Mouse (Mus musculus): ENCODE results near the gene Ccdc61.

The Ccdc61 gene

DNA sequence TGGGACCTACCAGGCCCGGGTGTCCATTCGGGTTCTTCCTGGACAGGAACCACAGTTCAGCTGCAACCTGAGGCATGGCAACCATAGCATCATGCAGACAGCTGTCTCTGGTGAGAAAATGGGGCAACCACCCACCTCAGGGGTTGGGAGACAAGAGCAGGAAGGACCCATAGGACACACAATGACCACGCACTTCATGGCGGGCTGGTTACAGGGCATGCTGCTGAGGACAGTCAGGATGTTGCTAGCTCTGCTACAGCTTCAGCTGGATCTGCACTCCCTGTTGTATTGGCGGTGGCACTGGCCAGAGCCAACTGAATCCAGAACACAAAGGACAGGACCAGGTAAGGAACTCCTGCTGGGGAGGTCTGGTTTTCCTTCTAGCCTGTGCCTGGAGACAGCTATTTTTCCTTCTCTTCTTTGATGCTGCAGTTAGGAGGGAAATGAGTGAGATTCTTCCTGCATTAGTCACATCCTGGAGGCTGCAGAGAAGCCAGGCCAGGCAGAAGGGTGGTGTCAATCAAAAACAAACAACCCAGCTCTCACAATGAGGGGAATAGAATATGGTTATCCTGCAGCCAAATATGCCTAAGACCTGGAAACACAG is 51.8 kb downstream of the Ccdc61 start:
- DNase-seq (ENCODE audit: low spot score in 2 of 2), result no peak

DNA sequence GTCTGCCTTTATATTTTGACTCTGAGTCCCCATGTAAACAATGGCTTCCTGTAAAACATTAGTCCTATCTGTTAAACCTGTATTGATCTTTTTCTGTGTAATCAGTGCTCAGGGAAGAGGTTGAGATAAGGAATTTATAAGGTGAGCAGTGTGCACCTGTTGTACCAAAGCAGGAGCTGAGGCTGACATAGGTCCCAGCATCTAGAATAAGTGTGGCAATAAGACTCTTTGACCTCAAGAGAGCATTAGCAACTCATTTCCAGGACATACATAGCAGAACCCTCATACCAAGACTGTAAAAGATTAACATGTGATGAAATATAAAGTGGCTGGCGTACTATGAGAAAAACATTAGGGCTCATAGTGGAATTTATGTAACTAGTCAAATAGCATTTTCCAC is 61.8 kb downstream of the Ccdc61 start:
- DNase-seq (ENCODE audit: low spot score in 2 of 2), result no peak

DNA sequence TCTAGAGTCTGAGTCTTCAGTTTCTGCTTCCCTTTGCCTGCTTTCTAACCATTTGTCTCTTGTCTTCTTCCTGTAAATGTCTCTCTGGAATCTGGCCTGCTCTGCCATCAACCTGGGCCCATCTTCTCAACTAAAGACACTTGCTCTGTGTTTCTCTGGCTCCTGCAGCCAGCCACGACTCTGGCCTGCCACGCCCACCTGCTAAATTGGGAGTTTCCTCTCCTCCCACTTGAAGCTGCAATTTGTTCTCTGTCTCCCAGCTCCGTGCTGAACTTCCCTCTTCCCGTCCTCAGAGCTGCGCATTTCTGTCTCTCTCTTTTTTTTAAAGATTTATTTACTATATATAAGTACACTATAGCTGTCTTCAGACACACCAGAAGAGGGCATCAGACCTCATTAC is 65.4 kb downstream of the Ccdc61 start:
- no peak for DNase-seq (ENCODE audit: low spot score in 2 of 2)

DNA sequence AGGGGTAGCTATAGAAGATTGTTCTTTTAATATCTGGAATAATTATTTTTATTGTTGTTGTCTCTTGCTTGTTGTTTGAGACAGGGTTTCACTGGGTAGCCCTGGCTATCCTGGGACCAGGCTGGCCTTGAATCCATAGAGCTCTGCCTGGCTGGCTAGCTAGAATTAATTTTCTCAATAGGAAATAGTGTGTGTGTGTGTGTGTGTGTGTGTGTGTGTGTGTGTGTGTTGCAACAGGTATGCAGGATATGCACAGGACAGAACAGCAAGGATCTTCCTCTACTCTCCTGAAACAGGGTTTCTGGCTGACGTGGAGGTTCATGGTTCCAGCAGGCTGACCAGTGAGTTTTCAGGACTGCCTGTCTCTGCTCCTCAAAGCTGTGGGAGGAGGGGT is 69.0 kb downstream of the Ccdc61 start:
- no peak for DNase-seq (ENCODE audit: low spot score in 2 of 2)
